Mouse (Mus musculus) stomach, embryonic 16.5 days (tissue): ENCODE data around the gene Matn1. TPM values are rescaled to one million over a fixed set of nuclear protein-coding genes. Genes with fewer than 3 reads are reported as not detected.

Experiments
- ATAC-seq: fragments of 200-750 bp; cut with Nextera tagmentation; 2 replicates; pipeline ENCODE4 v1.8.0; 2017; ENCODE audit warnings: moderate number of reproducible peaks, moderate TSS enrichment; ENCODE audit not compliant: insufficient read depth, low FRiP score
- H3K27ac ChIP-seq: fragments of 300-500 bp; sonication (generic); 2 replicates; pipeline ENCODE4 v1.5.1; 2014; ENCODE audit warnings: low read length
- H3K27me3 ChIP-seq: fragments of 300-500 bp; sonication (generic); 2 replicates; pipeline ENCODE4 v1.6.1; 2014; ENCODE audit warnings: low read length, control low read depth, mixed read lengths; ENCODE audit not compliant: control insufficient read depth, insufficient read depth
- H3K36me3 ChIP-seq: fragments of 300-500 bp; sonication (generic); 2 replicates; pipeline ENCODE4 v1.6.1; 2014; ENCODE audit warnings: low read length; ENCODE audit not compliant: control insufficient read depth, insufficient read depth
- H3K4me1 ChIP-seq: fragments of 300-500 bp; sonication (generic); 2 replicates; pipeline ENCODE4 v1.6.1; 2014; ENCODE audit warnings: low read length, control low read depth, mixed read lengths; ENCODE audit not compliant: control insufficient read depth, insufficient read depth
- H3K4me2 ChIP-seq: fragments of 300-500 bp; sonication (generic); 2 replicates; pipeline ENCODE4 v1.6.1; 2014; ENCODE audit warnings: low read depth, low read length, mixed read lengths
- H3K4me3 ChIP-seq: fragments of 300-500 bp; sonication (generic); replicated peaks from 2 replicates; pipeline ENCODE4 v1.5.1; 2014; ENCODE audit warnings: mild to moderate bottlenecking, low read length
- H3K9ac ChIP-seq: fragments of 300-500 bp; sonication (generic); 2 replicates; pipeline ENCODE4 v1.6.1; 2014; ENCODE audit warnings: low read length
- H3K9me3 ChIP-seq: fragments of 300-500 bp; sonication (generic); replicated peaks from 2 replicates; pipeline ENCODE4 v1.6.1; 2016; ENCODE audit warnings: low read length, control low read depth; ENCODE audit not compliant: control insufficient read depth
- WGBS: fragments of 180-500 bp; shearing (Covaris S2); extraction: QIAGEN DNeasy Blood & Tissue Kit; methylation state at CpG from one replicate; pipeline ENCODE4 v1.1.7; 2014; 5-methylcytosine and 5-hydroxymethylcytosine counted together
- polyA plus RNA-seq: library from polyadenylated mRNA; unstranded; fragments of >200 nt; fragmentation: Nextera tagmentation; extraction: Ambion mirVana; gene quantifications from 2 replicates; pipeline ENCODE4 v1.2.1, GENCODE M21; 2015

Gene Matn1
- polyA plus RNA-seq = 0.06 TPM in 1 of 2 replicates, not detected in the other

DNA sequence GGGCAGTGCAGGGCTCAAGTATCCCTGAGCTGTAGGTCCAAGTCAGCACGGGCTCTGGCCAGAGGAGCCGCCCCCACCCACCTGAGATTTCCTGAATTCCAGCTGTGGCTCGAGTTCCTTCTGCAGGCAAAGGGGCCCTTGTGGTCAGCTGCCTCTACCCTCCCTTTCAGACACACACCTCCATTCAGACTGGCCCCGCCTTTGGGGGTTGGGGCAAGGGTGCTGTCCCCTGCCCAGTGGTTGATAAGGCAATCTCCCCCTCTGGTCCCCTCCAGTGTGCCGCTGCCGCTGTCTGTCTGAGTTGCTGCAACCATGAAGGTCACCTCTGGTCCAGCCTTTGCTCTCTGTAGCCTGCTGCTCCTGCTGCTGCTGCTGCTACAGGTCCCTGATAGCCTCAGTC lies at the start of gene Matn1:
Gene Matn1, plus strand, starts transcription at position 274 of the 400 bp plus-strand sequence.
- H3K27me3 ChIP-seq = no peaks in the 10 kb centered on the region
- no peak within 1 kb of the TSS for H3K9ac ChIP-seq
- H3K36me3 ChIP-seq = no peaks in the 10 kb centered on the region
- H3K4me1 ChIP-seq = no peaks in the 10 kb centered on the region
- WGBS = 43% methylated on average over 6 of the region's 6 CpGs
- no peaks in the 10 kb centered on the region for H3K9me3 ChIP-seq
- H3K4me3 ChIP-seq = no peak within 1 kb of the TSS
- no peak for ATAC-seq
- H3K27ac ChIP-seq = no peak within 1 kb of the TSS
- no peak within 1 kb of the TSS for H3K4me2 ChIP-seq

DNA sequence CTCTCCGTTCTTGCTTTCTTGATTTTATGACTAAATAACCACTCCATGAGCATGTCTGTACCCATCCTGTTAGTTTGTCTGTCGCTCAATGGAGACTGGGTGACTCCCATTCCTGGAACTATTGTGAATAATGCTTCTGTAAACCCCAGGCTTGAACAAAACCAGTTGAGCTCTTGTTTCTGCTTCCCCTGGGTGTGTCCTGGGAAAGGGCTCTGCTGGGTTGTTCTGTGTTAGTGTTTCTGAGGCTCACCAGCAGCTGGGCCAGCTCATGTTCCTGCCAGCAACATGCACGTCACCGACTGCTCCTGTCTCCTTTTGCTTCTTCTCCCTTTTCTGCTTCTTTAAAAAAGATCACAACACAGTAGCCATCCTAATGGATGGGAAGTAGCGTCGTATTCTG lies 48.5 kb upstream of the Matn1 start:
- Histone ChIP-seq H3K27me3 (no peaks in the 10 kb centered on the region), H3K27ac (peak overlapping the region; percentile 69), H3K9ac (peak overlapping the region; percentile 33; the same call in 1 of the 2 replicates), H3K36me3 (no peaks in the 10 kb centered on the region), H3K4me2 (no peak overlapping the region), H3K4me1 (no peaks in the 10 kb centered on the region), H3K4me3 (no peak overlapping the region), H3K9me3 (no peaks in the 10 kb centered on the region)
- peak; percentile 41 for ATAC-seq
- WGBS = 43% methylated on average over 6 of the region's 6 CpGs

GRCm38 (mm10) chr4:130896372-130896771 lies 47.8 kb upstream of the Matn1 start:
- no peaks in the 10 kb centered on the region for H3K4me1 ChIP-seq
- no peak for ATAC-seq
- no peak overlapping the region for H3K27ac ChIP-seq
- no peak overlapping the region for H3K4me3 ChIP-seq
- 64% methylated on average over 2 of the region's 2 CpGs for WGBS
- H3K4me2 ChIP-seq = no peak overlapping the region
- H3K27me3 ChIP-seq = no peaks in the 10 kb centered on the region
- no peaks in the 10 kb centered on the region for H3K9me3 ChIP-seq
- no peak overlapping the region for H3K9ac ChIP-seq
- no peaks in the 10 kb centered on the region for H3K36me3 ChIP-seq

DNA sequence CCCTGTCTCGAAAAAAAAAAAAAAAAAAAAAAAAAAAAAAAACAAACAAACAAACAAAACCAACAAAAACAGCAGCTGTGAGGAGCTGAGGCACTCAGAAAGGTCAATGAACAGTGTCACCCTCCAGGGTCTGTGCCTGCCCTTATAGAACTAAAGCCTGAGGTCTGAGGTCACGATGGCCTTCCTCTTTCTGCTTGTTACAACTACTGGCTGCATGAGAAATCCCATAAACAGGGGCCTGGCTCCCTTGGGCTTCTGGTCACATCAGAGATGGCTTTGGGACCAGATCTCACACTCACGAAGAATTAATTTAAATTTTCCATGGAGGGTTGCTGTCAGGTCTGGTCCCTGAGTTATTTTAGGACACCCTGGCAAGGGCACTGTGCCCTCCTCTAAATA lies 44.8 kb upstream of the Matn1 start:
- Histone ChIP-seq H3K9ac (no peak overlapping the region), H3K27me3 (no peaks in the 10 kb centered on the region), H3K4me3 (no peak overlapping the region), H3K9me3 (no peaks in the 10 kb centered on the region), H3K27ac (no peak overlapping the region), H3K4me2 (no peak overlapping the region), H3K36me3 (no peaks in the 10 kb centered on the region), H3K4me1 (0 out of 2 replicates have a peak, but pooled peaks cover 5% of the 10 kb centered on the region)
- no peak for ATAC-seq
- 76% methylated on average over 2 of the region's 3 CpGs for WGBS

GRCm38 (mm10) chr4:130899782-130900427 lies 44.3 kb upstream of the Matn1 start:
- H3K4me3 ChIP-seq = no peak overlapping the region
- no peaks in the 10 kb centered on the region for H3K9me3 ChIP-seq
- no peak overlapping the region for H3K27ac ChIP-seq
- H3K36me3 ChIP-seq = no peaks in the 10 kb centered on the region
- H3K4me1 ChIP-seq = 0 out of 2 replicates have a peak, but pooled peaks cover 5% of the 10 kb centered on the region
- WGBS = 79% methylated on average over 6 of the region's 6 CpGs
- no peak overlapping the region for H3K4me2 ChIP-seq
- H3K9ac ChIP-seq = no peak overlapping the region
- ATAC-seq = no peak
- H3K27me3 ChIP-seq = no peaks in the 10 kb centered on the region

GRCm38 (mm10) chr4:130900746-130901145 lies 43.4 kb upstream of the Matn1 start:
- 54% methylated on average over 7 of the region's 7 CpGs for WGBS
- Histone ChIP-seq H3K4me3 (no peak overlapping the region), H3K4me1 (0 out of 2 replicates have a peak, but pooled peaks cover 5% of the 10 kb centered on the region), H3K27ac (no peak overlapping the region), H3K9ac (no peak overlapping the region), H3K4me2 (no peak overlapping the region), H3K27me3 (no peaks in the 10 kb centered on the region), H3K9me3 (no peaks in the 10 kb centered on the region), H3K36me3 (no peaks in the 10 kb centered on the region)
- ATAC-seq = no peak

GRCm38 (mm10) chr4:130902289-130902781 lies 41.9 kb upstream of the Matn1 start:
- no peak for ATAC-seq

GRCm38 (mm10) chr4:130905025-130905424 lies 39.2 kb upstream of the Matn1 start:
- no peak overlapping the region for H3K9ac ChIP-seq
- H3K4me2 ChIP-seq = no peak overlapping the region
- no peak for ATAC-seq
- WGBS = 59% methylated on average over 7 of the region's 7 CpGs
- no peaks in the 10 kb centered on the region for H3K27me3 ChIP-seq
- no peaks in the 10 kb centered on the region for H3K9me3 ChIP-seq
- H3K4me3 ChIP-seq = no peak overlapping the region
- no peaks in the 10 kb centered on the region for H3K36me3 ChIP-seq
- 0 out of 2 replicates have a peak, but pooled peaks cover 5% of the 10 kb centered on the region for H3K4me1 ChIP-seq
- H3K27ac ChIP-seq = no peak overlapping the region

More at GRCm38 (mm10) chr4:130902289-130902781, 41.9 kb upstream of the Matn1 start:
- Histone ChIP-seq H3K9ac (no peak overlapping the region), H3K4me2 (no peak overlapping the region), H3K36me3 (no peaks in the 10 kb centered on the region), H3K4me1 (0 out of 2 replicates have a peak, but pooled peaks cover 5% of the 10 kb centered on the region), H3K27me3 (no peaks in the 10 kb centered on the region), H3K9me3 (no peaks in the 10 kb centered on the region), H3K4me3 (no peak overlapping the region), H3K27ac (no peak overlapping the region)
- 46% methylated on average over 8 of the region's 8 CpGs for WGBS

GRCm38 (mm10) chr4:130905882-130906281 lies 38.3 kb upstream of the Matn1 start:
- Histone ChIP-seq H3K9ac (no peak overlapping the region), H3K4me1 (0 out of 2 replicates have a peak, but pooled peaks cover 8% of the 10 kb centered on the region), H3K36me3 (no peaks in the 10 kb centered on the region), H3K4me2 (no peak overlapping the region), H3K27me3 (no peaks in the 10 kb centered on the region), H3K27ac (no peak overlapping the region), H3K9me3 (no peaks in the 10 kb centered on the region), H3K4me3 (no peak overlapping the region)
- ATAC-seq = no peak
- 67% methylated on average over 6 of the region's 6 CpGs for WGBS
